Mouse (Mus musculus): ENCODE measurements at regions not wholly inside any gene's neighbourhood (a gene's known extent, or its start where the extent isn't known, plus 50 kb on each side); places are given as distances from the start of the nearest gene placed in this dataset.
"Not testable (repeated sequence)": the region's sequence is repeated elsewhere in the genome, so short reads cannot be mapped to it uniquely, and the experiment has no call there.

DNA sequence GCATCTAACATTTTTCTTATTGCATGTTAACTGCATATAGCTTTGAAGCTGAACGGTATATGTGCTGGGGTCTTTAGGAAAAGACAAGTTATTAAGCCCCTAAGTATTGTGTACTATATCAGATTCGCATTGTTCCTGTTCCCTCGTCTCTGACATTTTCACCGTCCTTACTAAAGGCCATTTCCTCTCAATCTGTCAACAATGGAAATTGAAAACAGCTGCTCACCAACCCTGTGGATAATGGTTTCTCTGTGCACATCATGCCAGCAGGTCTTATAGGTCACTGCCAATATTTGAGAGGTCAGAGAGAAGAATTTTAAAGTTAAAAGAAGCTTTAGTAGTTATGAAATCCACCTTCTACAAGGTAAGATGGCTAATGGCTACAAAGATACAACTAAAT, 797.4 kb upstream of the Impad1 start:
- Histone ChIP-seq H3K36me3 (replicated peaks) (no peaks in the 10 kb centered on the region), H3K4me3 (no peak overlapping the region), H3K27me3 (replicated peaks) (no peaks in the 10 kb centered on the region), H3K9ac (no peak overlapping the region), H3K27ac (no peak overlapping the region), H3K4me1 (no peaks in the 10 kb centered on the region), H3K9me3 (no peaks in the 10 kb centered on the region), H3K4me2 (no peak overlapping the region)
- 64% methylated on average over 4 of the region's 4 CpGs for WGBS
- ATAC-seq (replicated peaks), result no peak

DNA sequence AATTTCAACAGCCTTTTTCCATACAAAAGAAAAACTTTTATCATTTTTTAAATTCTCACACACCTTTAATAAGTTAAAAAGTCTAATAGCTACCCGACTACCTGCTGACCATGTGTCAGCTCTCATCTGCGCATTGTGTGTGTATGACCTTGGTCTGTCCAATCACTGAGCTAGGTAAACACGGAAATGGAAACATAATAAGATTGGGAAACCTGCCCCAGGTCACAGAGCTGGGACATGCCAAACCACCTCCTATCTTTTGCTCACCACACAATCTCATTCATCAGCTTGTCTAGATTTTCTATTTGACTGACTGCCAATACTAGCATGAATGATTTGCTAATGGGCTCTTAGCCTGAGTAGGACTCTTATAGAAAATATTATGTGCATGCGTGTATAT, 794.3 kb upstream of the Impad1 start:
- H3K9me3 ChIP-seq, result no peaks in the 10 kb centered on the region
- 87% methylated on average over 4 of the region's 4 CpGs for WGBS
- no peak for ATAC-seq (replicated peaks)
- no peak overlapping the region for H3K4me3 ChIP-seq
- H3K9ac ChIP-seq, result no peak overlapping the region
- no peak overlapping the region for H3K4me2 ChIP-seq
- no peak overlapping the region for H3K27ac ChIP-seq
- no peaks in the 10 kb centered on the region for H3K27me3 ChIP-seq (replicated peaks)
- H3K4me1 ChIP-seq, result no peaks in the 10 kb centered on the region
- H3K36me3 ChIP-seq (replicated peaks), result no peaks in the 10 kb centered on the region

DNA sequence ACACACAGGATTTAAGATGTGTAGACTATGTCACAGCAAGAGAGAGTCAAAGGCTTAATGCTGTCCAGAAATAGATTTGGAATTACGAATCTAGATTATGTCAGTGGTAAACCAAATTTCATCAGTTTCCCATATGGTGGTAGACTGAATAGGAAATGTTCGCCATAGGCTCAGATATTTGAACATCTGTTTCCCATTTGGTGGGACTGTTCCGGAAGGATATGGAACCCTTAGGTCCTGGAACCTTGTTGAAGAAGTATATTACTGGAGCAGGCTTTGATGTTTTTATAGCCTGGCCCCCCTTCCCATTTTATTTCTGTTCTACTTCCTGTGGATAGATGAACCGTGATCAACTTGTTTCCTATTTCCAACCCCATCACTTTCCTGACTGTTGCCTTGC, 792.0 kb upstream of the Impad1 start:
- Histone ChIP-seq H3K36me3 (replicated peaks) (no peaks in the 10 kb centered on the region), H3K4me2 (no peak overlapping the region), H3K27ac (no peak overlapping the region), H3K9me3 (no peaks in the 10 kb centered on the region), H3K9ac (no peak overlapping the region), H3K27me3 (replicated peaks) (no peaks in the 10 kb centered on the region), H3K4me1 (no peaks in the 10 kb centered on the region), H3K4me3 (no peak overlapping the region)
- ATAC-seq (replicated peaks), result no peak
- WGBS, result 91% methylated on average over 4 of the region's 4 CpGs

DNA sequence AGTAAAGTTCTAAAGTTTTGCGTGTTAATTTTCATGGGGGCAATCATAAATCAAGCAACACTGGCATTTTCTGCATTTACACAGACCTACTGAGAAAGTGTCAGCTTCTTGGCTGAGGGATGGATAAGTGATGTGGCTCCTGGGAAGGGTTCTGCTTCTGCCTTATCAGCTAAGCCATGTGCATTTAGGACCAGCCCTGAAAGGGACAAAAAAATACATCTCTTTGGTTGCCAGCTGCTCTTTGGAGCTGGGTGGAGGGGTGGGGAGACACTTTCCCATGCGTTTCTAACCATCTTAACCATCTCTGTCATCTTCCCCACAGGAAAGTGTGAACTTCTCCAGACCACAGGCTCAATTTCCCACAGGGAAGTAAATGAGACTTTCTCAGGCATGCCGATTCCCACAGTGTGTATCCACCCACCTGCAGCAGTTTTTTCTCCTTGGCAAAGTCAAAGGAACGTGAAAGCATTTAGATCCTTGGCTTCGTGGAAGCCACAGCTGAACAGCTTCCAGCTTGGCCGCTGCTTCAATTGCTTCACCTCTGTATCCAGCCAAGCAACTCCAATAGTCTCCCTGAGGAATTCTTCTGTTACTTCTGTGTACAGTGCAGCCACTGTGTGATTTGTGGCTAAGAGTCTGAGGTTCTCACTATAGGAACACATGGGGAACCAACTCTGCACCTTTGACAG, 791.0 kb upstream of the Impad1 start:
- ATAC-seq (replicated peaks), result no peak
- Histone ChIP-seq H3K4me2 (no peak overlapping the region), H3K9me3 (no peaks in the 10 kb centered on the region), H3K4me3 (no peak overlapping the region), H3K36me3 (replicated peaks) (no peaks in the 10 kb centered on the region), H3K4me1 (no peaks in the 10 kb centered on the region), H3K9ac (no peak overlapping the region), H3K27me3 (replicated peaks) (no peaks in the 10 kb centered on the region), H3K27ac (no peak overlapping the region)
- 69% methylated on average over 6 of the region's 6 CpGs for WGBS

DNA sequence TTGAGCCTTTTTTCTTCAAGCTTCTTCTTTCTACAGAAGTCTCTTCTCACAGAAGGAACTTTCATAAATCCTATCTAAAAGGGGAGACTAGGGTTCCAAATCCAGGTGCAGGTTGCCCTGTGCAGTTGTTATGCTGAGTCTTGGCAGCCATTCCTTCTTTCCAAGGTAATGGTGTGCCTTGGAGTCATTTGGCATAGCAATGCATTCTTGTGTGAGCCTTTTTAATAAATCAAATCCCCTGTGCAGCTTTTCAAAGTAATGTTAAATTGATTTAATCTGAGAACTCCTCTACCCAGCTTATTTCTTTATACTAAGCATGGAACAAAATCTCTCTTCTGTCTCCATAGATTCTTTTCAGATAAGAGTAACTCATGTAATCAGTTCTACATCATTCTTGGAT, 774.9 kb upstream of the Impad1 start:
- no peaks in the 10 kb centered on the region for H3K27me3 ChIP-seq (replicated peaks)
- H3K4me2 ChIP-seq, result no peak overlapping the region
- no peaks in the 10 kb centered on the region for H3K9me3 ChIP-seq
- ATAC-seq (replicated peaks), result no peak
- H3K9ac ChIP-seq, result no peak overlapping the region
- H3K36me3 ChIP-seq (replicated peaks), result no peaks in the 10 kb centered on the region
- no peak overlapping the region for H3K4me3 ChIP-seq
- H3K27ac ChIP-seq, result no peak overlapping the region
- no peaks in the 10 kb centered on the region for H3K4me1 ChIP-seq

DNA sequence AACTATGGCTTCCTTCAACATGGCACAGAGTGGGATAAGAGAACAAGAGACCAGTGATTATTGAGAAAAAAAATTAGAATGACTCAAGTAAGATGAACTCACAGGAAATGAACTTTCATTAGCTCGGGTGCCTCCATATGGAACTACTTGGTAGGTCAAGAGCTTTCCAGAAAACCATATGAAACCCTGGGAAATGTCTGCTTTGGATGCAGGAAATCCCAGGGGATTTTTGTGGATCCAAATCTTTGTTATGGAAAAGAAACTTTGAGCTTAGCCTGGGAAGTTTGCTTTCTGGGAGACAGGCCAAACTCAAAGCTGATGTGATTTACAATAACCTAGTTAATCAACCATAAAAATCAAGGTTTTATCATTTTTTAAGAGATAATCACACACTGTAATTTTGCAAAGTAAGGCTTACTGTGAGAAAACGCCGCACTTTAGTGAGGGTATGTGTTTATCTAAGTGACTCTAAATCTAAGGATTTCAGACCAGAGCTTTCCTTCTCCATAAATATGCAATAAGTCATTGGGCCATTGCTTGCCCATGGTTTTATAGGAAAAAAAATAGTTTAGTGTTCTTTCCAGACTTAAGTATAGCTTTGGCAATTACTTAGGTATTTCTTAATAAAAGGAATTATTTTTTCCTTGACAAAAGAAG, 767.0 kb upstream of the Impad1 start:
- H3K36me3 ChIP-seq (replicated peaks), result no peaks in the 10 kb centered on the region
- no peak overlapping the region for H3K27ac ChIP-seq
- no peak overlapping the region for H3K4me3 ChIP-seq
- no peak for ATAC-seq (replicated peaks)
- H3K4me2 ChIP-seq, result no peak overlapping the region
- H3K27me3 ChIP-seq (replicated peaks), result no peaks in the 10 kb centered on the region
- no peaks in the 10 kb centered on the region for H3K9me3 ChIP-seq
- no peak overlapping the region for H3K9ac ChIP-seq
- no peaks in the 10 kb centered on the region for H3K4me1 ChIP-seq
- 64% methylated on average over 3 of the region's 3 CpGs for WGBS

DNA sequence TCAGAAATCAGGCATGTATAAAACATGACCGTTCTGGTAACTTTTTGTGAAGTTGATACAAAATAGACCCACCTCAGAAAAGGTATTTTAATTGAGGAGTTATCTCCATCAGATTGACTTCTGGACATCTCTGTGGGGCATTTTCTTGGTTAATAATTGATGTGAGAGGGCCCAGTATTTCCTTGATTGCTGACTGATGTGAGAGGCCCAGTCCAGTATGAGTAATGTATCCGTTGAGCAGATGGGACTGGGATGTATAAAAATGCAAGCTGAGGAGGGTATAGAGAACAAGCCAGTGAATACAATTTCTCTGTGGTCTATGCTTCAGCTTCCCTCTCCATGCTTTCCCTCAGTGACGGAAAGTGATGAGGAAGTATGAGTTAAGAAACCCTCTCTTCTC, 747.0 kb upstream of the Impad1 start:
- H3K4me1 ChIP-seq, result no peaks in the 10 kb centered on the region
- ATAC-seq (replicated peaks), result no peak

DNA sequence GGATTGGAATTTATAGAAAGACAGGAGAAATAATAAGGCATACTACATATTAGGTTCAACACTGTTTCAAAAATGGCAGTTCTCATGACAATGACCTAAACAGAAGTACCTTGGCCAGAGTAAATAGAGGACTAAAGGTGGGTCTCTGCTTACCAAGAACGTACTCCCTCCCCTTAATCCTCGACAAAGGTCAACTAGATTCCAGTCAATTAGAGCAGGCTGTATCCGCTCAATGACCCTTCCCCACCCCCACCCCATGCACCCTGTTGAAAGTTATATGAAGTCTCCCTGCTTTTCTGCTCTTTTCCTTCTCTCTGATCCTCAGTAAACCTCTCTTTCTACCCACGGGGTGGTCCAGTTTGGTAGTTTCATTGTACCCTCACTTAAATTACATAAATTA, 737.3 kb upstream of the Impad1 start:
- Histone ChIP-seq H3K9ac (no peak overlapping the region), H3K36me3 (replicated peaks) (no peaks in the 10 kb centered on the region), H3K27me3 (replicated peaks) (no peaks in the 10 kb centered on the region), H3K4me1 (no peaks in the 10 kb centered on the region), H3K27ac (no peak overlapping the region), H3K4me2 (no peak overlapping the region), H3K9me3 (no peaks in the 10 kb centered on the region), H3K4me3 (no peak overlapping the region)
- 53% methylated on average over 4 of the region's 4 CpGs for WGBS
- no peak for ATAC-seq (replicated peaks)

More for the DNA sequence above, 747.0 kb upstream of the Impad1 start:
- no peak overlapping the region for H3K27ac ChIP-seq
- no peak overlapping the region for H3K9ac ChIP-seq
- H3K36me3 ChIP-seq (replicated peaks), result no peaks in the 10 kb centered on the region
- 89% methylated on average over 3 of the region's 3 CpGs for WGBS
- no peaks in the 10 kb centered on the region for H3K27me3 ChIP-seq (replicated peaks)
- no peak overlapping the region for H3K4me3 ChIP-seq
- no peak overlapping the region for H3K4me2 ChIP-seq
- H3K9me3 ChIP-seq, result no peaks in the 10 kb centered on the region

DNA sequence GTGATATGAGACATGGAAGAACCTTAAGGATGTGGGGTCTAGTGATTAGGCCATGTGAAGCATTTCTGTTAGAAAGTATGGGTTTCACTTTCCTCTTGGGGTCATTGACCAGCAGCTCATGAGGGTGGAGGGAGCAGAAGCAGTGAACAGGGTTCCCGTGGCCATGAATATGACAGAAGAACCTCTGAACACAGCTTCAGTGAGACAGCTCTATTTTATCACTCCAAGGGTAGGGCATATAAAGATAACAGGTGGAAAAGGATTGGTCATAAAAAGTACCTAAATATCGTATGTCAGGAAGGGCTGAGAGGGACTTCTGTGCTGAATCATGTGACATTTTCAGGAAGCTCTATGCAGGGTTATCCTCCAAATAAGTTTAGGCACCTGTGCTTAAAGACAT, 725.4 kb upstream of the Impad1 start:
- H3K9me3 ChIP-seq, result no peaks in the 10 kb centered on the region
- no peak overlapping the region for H3K4me2 ChIP-seq
- H3K4me1 ChIP-seq, result no peaks in the 10 kb centered on the region
- H3K9ac ChIP-seq, result no peak overlapping the region
- no peaks in the 10 kb centered on the region for H3K36me3 ChIP-seq (replicated peaks)
- H3K27me3 ChIP-seq (replicated peaks), result no peaks in the 10 kb centered on the region
- H3K4me3 ChIP-seq, result no peak overlapping the region
- WGBS, result 95% methylated on average over 2 of the region's 2 CpGs
- no peak overlapping the region for H3K27ac ChIP-seq
- ATAC-seq (replicated peaks), result no peak

DNA sequence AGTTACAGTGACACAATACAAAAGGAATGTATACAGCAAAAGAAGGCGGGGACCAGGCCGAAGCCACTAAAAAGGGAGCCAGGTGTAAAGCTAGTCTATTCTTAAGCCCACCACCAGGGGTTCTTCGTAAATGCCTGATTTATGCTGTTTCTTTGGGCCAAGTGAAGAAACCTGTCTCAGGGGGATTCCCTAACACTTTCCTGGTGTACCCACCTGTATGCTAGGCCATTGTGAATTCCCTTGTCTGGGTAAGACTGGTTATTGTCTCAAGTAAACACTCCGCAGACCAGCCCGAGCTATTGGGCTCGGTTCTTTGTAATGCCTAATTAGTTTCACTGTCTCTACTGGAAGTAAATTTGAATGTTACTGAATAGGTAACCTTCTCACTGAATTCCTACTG, 722.3 kb upstream of the Impad1 start:
- H3K27ac ChIP-seq; H3K36me3 ChIP-seq (replicated peaks); H3K27me3 ChIP-seq (replicated peaks); H3K9me3 ChIP-seq; H3K4me1 ChIP-seq; H3K9ac ChIP-seq; H3K4me2 ChIP-seq; ATAC-seq (replicated peaks); H3K4me3 ChIP-seq: not testable (repeated sequence)
- WGBS, result 76% methylated on average over 6 of the region's 6 CpGs

DNA sequence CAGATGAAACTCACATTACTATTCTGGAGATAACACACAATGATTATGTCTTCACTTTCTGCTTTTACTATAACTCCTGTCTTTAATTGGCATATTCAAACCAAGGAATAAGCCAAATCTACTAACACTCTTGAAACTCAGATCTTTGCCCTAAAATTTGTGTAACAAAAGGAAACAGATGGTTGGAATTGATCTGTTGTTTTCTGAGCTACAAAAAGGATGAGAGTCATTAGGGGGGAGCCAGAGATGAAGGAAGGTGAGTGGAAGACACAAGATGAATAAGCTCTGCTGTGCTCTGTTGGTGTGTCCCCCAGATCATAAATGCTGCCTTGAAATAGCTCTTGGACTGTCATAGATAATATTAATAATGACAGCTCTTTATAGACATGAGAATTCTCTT, 718.6 kb upstream of the Impad1 start:
- Histone ChIP-seq H3K4me2 (no peak overlapping the region), H3K4me1 (no peaks in the 10 kb centered on the region), H3K27ac (no peak overlapping the region), H3K36me3 (replicated peaks) (no peaks in the 10 kb centered on the region), H3K27me3 (replicated peaks) (no peaks in the 10 kb centered on the region), H3K9me3 (no peaks in the 10 kb centered on the region), H3K4me3 (no peak overlapping the region), H3K9ac (no peak overlapping the region)
- ATAC-seq (replicated peaks), result no peak

DNA sequence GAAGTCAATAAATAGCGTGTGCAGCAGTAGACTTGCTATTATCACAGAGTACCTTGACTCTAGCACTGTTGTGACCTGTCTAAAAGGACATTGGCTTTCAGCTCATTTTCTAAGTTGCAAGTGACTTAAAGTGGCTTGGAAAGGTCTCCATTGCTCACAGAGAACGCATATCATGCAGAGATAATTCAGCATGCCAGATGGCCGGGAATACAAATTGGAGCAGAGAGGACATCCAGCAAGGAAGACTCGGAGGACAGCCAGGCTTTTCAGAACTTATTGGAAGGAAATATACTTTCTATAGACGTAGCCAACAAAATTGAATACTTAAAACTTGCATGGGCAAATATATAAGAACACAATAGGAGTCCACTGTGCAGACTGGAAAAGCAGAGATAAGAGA, 716.2 kb upstream of the Impad1 start:
- ATAC-seq (replicated peaks), result no peak
- H3K4me2 ChIP-seq, result no peak overlapping the region
- WGBS, result 81% methylated on average over 5 of the region's 5 CpGs

DNA sequence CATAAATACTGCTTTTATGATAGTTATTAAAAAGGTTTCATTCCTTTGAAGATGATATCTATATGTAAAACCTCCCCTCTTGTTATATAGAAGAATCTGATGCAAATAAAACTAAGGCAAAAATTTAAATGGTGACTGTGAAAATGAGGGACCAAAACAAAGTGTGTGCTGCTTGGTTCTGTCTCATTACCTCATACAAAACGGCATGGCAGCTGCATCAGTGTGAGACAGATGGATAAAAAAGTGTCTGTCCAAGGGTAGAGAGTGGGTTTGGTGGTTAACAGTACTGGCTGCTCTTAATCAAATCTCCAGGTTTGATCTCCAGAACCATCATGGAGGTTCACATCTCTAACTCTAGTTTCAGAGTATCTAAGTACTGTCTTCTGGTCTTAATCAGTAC, 701.9 kb upstream of the Impad1 start:
- Histone ChIP-seq H3K9ac (no peak overlapping the region), H3K27ac (no peak overlapping the region), H3K36me3 (replicated peaks) (no peaks in the 10 kb centered on the region), H3K4me2 (no peak overlapping the region), H3K4me1 (no peaks in the 10 kb centered on the region), H3K4me3 (no peak overlapping the region), H3K27me3 (replicated peaks) (no peaks in the 10 kb centered on the region), H3K9me3 (no peaks in the 10 kb centered on the region)
- 86% methylated on average over 1 of the region's 1 CpGs for WGBS
- no peak for ATAC-seq (replicated peaks)

More for the DNA sequence above, 716.2 kb upstream of the Impad1 start:
- Histone ChIP-seq H3K36me3 (replicated peaks) (no peaks in the 10 kb centered on the region), H3K9ac (no peak overlapping the region), H3K4me3 (no peak overlapping the region), H3K4me1 (no peaks in the 10 kb centered on the region), H3K9me3 (no peaks in the 10 kb centered on the region), H3K27ac (no peak overlapping the region), H3K27me3 (replicated peaks) (no peaks in the 10 kb centered on the region)

All from midbrain, embryonic 15.5 days (tissue).